Mouse (Mus musculus) hematopoietic stem cell, adult 5-6 weeks (primary cell): Measurements from ENCODE around the gene Csnk2a2. TPM values are rescaled to one million over a fixed set of nuclear protein-coding genes. Genes with fewer than 3 reads are reported as not detected.

Experiments
- ATAC-seq, 2 experiments: fragments of 125-278 bp in 1 of 2; replicated peaks in 1 of 2; 2 replicates each; pipeline ENCODE4 v1.8.0; 2016 to 2017; ENCODE audit warnings: inconsistent platforms in 2 of 2, mild to moderate bottlenecking in 2 of 2, moderate number of reproducible peaks in 2 of 2, low read depth in 1 of 2, moderate TSS enrichment in 1 of 2; ENCODE audit not compliant: low FRiP score in 2 of 2, poor library complexity in 2 of 2, severe bottlenecking in 2 of 2, insufficient read depth in 1 of 2, low TSS enrichment in 1 of 2
- total RNA-seq: library from RNA; stranded (forward); fragments of 172-1452, 232-1000 nt; gene quantifications from 2 replicates; pipeline ENCODE4 v1.2.3, GENCODE M21; 2017

Csnk2a2 gene
- total RNA-seq: 20.6 and 23.3 TPM in 2 replicates

DNA sequence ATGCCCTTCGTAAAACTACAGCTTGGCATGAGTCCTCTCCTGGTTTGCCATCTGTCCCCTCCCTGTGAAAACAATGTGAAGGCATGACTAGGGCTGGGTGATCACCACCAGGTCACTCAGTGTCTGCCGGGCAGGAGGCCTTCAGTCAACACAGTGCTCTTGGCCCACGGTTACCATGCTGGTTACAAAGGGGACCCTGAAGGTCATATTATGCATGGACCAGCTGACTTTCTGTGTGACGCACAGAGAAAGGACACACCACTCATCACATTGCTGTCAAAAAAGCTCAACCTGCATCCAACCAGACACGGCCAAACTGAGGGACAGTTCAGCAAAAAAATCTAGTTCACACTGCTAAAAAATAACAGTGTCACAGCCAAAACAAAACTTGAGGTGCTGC lies at the start of gene Csnk2a2:
Gene Csnk2a2, minus strand, starts transcription at position 34 of the 400 bp plus-strand sequence.
- ATAC-seq: no peak

DNA sequence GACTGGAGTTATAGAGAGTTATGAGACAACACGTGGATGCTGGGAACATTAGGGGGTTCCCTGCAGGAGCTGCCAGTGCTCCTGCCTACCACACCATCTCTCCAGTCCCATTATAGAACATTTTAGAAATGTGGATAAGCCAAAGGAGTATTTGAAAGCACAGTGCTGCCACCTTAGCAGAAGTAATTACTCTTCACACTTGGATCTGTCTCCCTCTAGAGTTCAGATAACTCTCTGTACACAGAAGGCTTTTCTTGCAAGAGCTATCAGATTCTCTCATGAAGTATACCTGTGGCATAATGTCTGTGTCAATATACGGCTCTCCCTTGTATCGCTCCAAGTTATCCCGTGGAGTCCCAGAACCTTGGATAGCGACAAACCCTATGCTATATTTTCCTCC lies 49.6 kb upstream of the Csnk2a2 start:
- no peak for ATAC-seq

DNA sequence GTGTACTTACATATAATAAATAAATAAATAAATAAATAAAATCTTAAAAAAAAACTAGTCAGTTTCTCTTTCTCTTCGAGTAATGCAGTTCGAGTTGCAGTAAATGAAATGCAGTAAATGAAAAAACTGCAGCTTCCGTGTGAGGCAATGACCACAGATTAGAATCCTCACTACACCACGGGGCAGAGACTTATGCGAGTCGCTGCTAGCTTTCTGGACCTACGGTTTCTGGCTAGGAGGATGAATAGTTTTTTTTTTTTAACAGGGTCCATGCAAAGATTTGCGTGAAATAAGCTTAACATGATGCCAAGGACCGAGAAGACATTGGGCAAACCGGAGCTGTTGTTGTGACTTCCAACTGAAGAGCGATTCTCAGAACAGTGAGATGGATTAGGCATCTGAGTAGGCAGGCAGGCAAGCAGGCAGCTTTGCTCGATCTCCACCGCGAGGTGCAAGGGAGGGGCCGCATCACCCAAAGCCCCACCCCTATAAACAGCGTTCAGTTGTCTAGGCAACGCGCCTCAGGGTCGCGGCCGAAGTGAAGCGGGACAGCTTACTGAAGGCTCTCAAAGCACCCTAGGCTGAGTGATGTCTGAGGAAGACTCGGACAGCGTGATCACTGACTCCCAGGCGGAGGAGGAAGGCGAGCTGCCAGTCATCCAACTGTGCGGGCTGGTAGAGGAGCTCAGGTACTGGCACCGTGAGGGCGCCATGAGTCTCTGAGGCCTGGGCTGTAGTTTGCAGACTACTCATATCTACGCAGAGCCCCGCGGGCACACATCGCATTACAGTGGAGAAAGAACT lies 43.9 kb upstream of the Csnk2a2 start, which contains the start of gene Ccdc113:
Gene Ccdc113, plus strand, starts transcription at position 502 of the 804 bp plus-strand sequence.
- ATAC-seq: peak; percentile 86 to 87

DNA sequence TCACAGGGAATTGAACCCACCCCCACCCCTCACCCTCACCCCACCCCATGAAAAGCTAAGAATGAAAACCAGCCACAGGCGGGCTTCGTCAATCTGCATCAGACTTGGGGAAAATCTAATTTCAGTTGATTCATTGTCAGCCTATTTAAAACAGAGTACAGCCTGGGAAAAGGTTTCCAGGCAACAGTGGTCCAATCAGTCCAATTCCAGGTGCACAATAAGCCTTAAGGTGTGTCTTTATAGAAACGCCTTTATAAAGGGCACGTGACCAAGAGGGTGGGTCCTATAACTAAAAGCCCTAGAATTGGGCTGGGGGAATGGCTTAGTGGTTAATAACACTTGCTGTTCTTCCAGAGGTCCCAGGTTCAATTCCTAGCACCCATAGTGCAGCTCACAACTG lies 42.4 kb upstream of the Csnk2a2 start:
- ATAC-seq: no peak

DNA sequence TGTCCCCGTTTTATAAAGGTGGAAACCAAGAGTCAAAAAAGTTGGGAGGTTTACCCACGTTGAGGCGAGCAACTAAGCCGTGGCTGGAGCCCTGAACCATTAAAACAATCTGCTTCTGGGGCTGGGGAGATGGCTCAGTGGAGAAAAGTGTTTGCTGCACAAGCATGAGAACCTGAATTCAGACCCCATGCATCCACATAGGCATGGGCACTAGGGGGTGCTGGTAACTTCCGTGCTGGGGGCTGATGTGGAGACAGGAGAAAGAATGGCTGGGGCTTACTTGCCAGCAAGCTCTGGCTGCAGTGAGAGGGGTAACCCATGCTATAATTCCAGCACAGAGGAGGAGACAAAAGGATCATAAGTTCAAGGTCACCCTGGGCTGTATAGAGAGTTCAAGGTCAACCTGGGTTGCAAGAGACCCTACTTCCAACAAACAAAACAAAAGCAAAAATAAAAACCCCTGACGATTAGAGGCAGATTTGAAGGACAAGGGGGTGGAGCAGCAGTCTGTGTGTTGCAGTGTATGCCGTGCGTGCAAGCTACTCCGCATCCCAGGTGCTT lies 39.0 kb upstream of the Csnk2a2 start:
- no peak for ATAC-seq

DNA sequence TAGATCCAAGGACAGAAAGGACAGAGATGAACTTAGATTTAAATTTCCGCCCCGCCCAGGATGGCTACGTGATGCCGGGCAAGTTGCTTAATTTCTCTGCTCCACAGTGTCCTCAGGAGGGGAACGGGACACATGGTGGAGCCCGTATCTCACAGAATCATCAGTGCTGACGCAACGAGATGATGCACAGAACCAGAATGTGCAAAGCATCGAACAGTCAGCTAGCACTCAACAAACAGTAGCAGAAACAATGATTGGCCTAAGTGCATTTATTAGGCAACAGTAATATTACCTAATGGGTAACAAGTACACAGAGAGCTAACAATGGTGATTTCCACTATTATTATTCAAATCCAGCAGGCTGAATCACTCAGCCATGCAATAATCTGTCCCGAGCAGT lies 38.4 kb upstream of the Csnk2a2 start:
- ATAC-seq: no peak

DNA sequence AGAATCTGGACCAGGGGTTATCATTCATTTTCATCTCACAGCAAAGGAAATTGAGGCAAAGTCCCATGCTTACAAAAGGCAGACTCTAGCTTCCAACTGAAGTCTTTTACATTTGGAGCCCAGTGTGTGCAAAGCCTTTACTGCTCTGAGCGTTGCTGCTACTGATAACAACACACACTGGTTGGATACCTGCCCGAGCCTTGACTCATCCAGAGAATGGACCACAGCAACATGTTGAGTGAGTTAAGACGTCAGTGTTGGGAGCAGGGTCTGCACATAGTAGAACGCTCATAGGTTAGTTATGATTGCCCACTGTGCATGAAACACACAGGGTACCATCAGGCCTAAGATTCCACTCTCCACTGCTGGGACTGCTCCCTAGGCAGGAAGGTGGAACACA lies 34.2 kb upstream of the Csnk2a2 start:
- ATAC-seq: no peak

DNA sequence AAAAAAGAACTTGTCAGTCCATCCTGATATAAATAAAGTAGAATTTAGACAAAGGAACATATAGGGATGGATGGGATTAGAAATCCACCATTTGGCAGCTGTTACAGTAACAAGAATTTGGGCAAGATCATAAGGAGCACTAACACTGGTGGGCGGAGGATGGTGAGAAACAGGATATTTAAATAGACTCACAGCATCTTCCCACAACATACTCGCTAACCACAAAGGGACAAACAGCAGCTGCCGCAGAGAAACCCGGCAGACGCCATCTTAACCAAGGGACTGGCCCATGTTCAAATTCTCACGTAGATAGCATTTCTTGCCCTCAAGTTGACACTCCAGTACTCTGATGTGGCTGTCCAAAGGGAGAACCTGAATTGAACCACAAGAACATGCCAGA lies 27.1 kb upstream of the Csnk2a2 start:
- ATAC-seq: no peak

DNA sequence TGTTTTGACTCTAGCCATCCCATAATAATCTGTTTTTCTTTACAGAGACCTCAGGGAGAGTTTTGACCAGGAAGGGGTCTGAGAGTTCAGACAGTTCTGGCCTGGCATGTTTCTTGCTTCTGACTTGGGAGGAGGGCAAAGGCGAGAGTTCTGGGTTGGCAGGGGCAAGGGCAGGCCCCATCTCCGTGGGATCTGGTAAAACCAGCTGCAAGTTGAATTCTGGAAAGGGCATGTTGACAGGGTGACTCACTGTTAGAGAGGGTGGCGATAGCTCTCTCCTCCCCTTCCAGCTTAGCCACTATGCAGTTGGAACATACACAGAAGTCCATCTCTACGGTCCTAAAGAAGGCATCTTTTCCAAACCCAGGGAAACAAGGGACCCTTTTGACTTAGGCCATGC lies 23.4 kb upstream of the Csnk2a2 start:
- no peak for ATAC-seq

DNA sequence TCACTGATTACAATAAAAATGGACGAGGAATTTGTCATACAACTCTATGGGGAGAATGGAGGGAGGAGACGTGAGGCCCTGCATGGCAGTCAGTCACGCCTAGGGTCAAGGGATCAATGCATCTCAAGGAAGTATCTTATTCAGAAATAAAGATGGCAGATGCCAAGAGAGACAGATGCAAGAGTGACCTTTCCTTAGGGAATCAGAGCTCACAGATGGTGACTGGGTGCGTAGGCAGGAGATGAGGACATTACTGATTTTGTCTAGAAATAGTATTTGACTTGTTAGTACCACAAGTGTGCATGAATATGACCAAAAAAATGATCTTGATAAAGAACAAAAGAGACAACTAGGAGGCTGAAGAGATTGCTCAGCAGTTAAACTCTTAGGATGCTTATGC lies 22.4 kb upstream of the Csnk2a2 start:
- no peak for ATAC-seq

DNA sequence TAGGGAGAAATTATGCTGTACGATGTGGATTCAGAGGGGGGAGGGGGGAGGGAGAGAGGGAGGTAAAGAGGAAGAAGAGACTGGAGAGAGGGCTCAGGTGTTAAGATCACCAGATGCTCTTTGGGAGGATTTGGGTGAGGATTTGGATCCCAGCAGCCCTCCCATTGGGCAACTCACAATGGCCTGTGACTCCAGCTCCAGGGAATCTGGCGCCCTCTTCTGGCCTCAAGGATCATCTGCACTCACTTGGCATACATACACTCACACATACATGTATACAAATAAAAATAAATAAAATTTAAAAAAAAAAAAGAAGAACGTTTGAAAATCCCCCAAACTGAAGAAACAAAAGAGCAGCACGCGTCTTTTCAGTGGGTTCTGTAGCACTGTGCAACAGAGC lies 16.4 kb upstream of the Csnk2a2 start:
- no peak for ATAC-seq

DNA sequence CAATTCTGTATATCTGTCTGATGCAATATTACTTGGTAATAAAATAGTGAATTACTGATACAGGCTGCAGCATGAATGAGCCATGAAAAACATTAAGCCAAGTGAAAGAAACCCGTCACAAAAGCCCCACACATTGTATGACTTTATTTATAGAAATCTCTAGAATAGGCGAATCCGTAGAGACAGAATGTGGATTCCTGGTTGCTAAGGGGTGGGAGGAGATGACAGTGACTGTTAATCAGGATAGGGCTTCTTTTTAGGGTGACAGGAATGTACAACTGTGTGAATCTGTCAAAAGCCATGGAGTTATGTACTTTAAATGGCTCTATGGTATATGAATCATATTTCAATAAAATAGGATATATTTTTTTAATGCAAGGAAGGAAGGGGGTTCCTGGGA lies 15.8 kb upstream of the Csnk2a2 start:
- no peak for ATAC-seq

DNA sequence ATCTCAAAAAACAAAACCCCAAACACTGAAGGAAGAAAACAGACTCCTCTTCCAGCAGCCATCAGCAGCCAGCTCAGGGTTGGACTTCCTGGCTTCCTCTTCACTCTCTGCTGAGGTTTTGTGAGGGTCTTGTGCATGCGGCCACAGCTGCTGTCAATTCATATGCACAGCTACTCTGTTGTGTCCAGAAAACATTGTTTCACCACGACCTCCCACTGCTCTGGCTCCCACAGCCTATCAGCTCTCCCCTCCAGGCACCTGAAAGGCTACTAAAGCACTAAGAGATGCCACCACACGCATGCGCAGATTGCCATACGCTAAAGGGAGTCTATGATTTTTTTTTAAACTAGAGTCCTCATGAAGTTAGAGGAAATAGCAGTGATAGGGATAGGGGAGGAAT lies 15.0 kb upstream of the Csnk2a2 start:
- no peak for ATAC-seq

DNA sequence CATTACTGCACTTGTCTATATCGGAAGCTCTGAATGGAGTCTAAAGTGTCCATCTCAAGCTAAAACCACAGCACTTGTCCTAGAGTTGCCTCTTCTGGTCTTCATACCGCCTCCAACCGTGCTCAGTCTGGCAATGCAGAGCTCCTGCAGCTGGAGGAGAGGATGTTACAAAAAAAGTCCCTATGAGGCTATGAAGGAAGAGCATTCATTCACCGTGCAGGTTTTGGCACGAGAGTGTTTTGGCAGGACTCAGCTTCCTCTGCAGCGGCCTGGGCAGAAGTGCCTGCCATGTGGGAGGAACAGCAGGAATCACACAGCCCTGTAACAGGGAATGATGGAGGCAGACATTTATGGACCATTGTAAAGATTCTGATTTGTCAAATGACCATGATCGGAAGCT lies 12.6 kb upstream of the Csnk2a2 start:
- ATAC-seq: no peak

DNA sequence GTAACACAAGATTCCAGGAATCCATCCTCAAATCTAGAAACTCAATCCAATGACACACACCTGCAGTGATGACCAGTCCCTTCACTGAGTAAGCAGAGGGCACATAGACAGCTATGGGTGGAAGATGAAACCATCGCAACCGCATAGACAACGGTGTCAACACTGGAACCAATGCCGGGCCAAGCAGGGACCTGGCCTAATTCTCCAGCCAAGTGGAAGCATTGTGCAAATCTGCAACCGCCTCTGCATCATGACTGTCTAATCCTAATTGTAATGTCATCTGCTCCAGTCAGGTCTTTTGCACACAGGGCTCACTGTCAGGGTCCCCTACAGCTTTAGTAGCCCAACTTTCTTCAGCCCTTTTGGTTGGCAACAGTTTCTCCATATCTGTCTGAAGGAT lies 10.6 kb upstream of the Csnk2a2 start:
- no peak for ATAC-seq

DNA sequence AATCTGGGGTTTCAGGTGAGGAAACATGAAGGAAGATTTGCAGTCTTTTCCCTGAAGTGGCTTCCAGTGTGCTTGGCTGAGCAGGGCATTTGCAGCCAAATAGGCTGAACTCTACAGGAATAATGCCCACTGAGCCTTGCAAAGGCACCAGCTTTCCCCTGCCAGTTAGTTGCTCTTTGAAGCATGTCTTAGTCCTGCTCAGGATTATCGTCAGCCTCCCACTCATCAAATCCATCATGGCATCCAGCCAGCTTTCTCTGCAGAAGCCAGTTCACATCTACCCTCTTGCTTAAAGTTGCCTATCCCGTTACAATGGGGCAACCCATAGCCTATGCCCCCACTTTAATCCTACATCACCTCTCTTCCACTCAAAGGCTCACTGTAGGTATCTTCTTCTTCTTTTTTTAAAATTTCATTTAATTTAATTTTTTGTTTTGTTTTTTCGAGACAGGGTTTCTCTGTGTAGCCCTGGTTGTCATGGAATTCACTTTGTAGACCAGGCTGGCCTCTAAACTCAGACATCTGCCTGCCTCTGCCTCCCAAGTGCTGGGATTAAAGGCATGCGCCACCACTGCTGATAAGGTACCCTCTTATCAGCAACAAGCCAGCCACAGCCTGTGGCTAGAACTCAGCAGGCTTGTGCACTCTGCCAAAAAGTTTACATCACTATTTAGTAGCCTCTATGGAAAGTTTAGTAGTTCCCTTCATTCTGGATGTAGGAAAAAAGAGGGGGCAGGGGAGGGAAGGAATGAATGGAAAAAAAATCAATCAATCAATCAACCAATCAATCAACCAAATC lies 9.6 kb upstream of the Csnk2a2 start:
- ATAC-seq: no peak

DNA sequence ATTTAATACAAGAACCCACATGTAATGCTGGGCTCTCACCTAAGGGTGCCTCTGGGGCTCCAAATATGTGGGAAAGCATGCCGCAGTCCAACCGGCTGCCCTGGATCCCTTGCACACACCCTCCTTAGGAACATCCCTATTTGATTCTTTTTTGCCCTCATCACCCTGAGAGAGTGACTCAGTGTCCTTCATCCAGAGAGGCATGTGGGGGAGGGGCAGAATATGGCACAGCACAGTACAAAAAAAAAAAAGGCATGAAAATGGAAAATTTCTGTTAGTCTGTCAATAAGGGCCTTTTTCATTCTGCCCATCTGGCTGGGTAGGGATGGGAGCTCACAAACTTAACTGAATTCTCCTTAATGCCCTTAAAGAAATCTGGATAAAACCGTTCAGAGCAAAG lies 8.0 kb upstream of the Csnk2a2 start:
- no peak for ATAC-seq

DNA sequence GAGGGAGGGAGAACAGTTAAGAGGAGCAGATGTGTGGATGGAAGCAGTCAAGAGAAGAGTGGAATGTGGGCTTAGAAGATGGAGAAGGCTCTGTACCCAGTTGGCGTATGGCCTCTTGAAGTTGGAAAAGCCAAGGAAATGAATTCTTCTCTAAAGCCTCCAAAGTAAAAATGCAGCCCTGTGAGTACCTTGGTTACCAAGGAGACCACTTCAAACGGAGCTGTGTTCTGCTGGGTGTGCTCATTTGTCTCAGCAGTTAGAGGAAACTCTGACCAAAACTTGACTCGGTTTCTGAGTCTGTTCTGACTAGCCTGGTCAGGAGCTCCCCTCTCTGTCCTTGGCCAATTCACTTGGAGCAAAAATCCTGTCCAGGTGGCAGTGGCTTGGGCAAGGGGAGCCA lies 6.6 kb upstream of the Csnk2a2 start:
- no peak for ATAC-seq
